Mouse (Mus musculus) hematopoietic stem cell, adult 5-6 weeks (primary cell): ENCODE results near the gene 4933407L21Rik. TPM values are rescaled to one million over a fixed set of nuclear protein-coding genes. Genes with fewer than 3 reads are reported as not detected.
"Not testable (repeated sequence)": the region's sequence is repeated elsewhere in the genome, so short reads cannot be mapped to it uniquely, and the experiment has no call there.

Experiments used
- ATAC-seq, 2 experiments: fragments of 125-278 bp in 1 of 2; replicated peaks in 1 of 2; 2 replicates each; pipeline ENCODE4 v1.8.0; 2016 to 2017; ENCODE audit warnings: inconsistent platforms in 2 of 2, mild to moderate bottlenecking in 2 of 2, moderate number of reproducible peaks in 2 of 2, low read depth in 1 of 2, moderate TSS enrichment in 1 of 2; ENCODE audit not compliant: low FRiP score in 2 of 2, poor library complexity in 2 of 2, severe bottlenecking in 2 of 2, insufficient read depth in 1 of 2, low TSS enrichment in 1 of 2
- total RNA-seq: library from RNA; stranded (forward); fragments of 172-1452, 232-1000 nt; gene quantifications from 2 replicates; pipeline ENCODE4 v1.2.3, GENCODE M21; 2017

Gene 4933407L21Rik
- total RNA-seq, 1 experiment from 2014 or later: not detected

- ATAC-seq: peak; percentile 31 to 57
Measured at GRCm38 (mm10) chr1:85981738-85982357, 53.6 kb downstream of the 4933407L21Rik start.

- peak in 1 of 2 experiments; percentile 12; a peak in 1 of 4 replicates for ATAC-seq
Measured at GRCm38 (mm10) chr1:85985784-85986183, 57.5 kb downstream of the 4933407L21Rik start.

- ATAC-seq: peak; percentile 45 to 73; a peak in 3 of 4 replicates
Measured at GRCm38 (mm10) chr1:85988351-85988750, 60.1 kb downstream of the 4933407L21Rik start.

GRCm38 (mm10) chr1:85988882-85989281 is 60.6 kb downstream of the 4933407L21Rik start:
- not testable (repeated sequence) for ATAC-seq

Other genes starting within 250 kb of the 4933407L21Rik start
- gene A630001G21Rik, start 149.8 kb upstream of the 4933407L21Rik start, total RNA-seq: 52.6 and 57.8 TPM in 2 replicates
- gene Cab39, start 135.0 kb upstream of the 4933407L21Rik start, total RNA-seq: 97.1 and 112 TPM in 2 replicates
- gene Itm2c, start 34.2 kb upstream of the 4933407L21Rik start, total RNA-seq: 48.4 and 59.2 TPM in 2 replicates
- 0.13 and 0.20 TPM in 2 replicates for gene Gpr55, start 32.5 kb downstream of the 4933407L21Rik start, total RNA-seq
- gene Spata3, start 88.3 kb downstream of the 4933407L21Rik start, total RNA-seq: not detected in 2 replicates
- 0.06 TPM in 1 of 2 replicates, not detected in the other for gene 2810459M11Rik, start 117.4 kb downstream of the 4933407L21Rik start, total RNA-seq
- 120 and 161 TPM in 2 replicates for gene Psmd1, start 135.9 kb downstream of the 4933407L21Rik start, total RNA-seq
- 0.25 TPM in 1 of 2 replicates, not detected in the other for gene Htr2b, start 183.5 kb downstream of the 4933407L21Rik start, total RNA-seq
- gene Gm21972, start 205.2 kb downstream of the 4933407L21Rik start, total RNA-seq: 9.2 TPM in 1 of 2 replicates, not detected in the other
- gene Armc9, start 226.3 kb downstream of the 4933407L21Rik start, total RNA-seq: 11.3 and 13.4 TPM in 2 replicates